ENCODE assay signal across 26 mouse cellular contexts in the genomic region with DNA sequence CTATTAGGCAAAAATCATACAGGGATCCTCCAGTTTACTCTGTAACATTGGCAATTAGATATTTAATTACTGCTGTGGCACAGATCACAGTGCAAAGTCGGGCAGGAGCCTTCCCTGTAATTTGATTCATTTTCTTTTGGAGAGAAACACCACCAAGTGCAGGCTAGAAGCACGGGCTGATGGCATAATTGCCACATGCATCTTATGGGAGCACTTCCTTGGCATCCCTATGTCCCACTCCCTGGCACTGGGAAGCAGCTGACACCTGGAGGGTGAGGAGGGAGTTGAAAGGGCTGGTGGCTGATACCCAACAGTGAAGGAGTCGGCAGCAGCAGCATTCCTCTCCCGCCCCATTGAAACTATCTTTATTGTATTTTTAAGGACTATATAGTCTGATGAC.
"Had no signal": no experiment of that assay in that cellular context is flagged by ENCODE, and none has a peak within 500 bp of the region (broad histone marks: within the 10 kb centered on the region; RNA-seq: fewer than 3 reads in every experiment).

No protein-coding gene starts in this region.

- H3K4me1 ChIP-seq: heart, embryonic 12.5 days; intestine, embryonic 15.5 days; liver, embryonic 12.5 days had no signal

- H3K36me3 ChIP-seq: heart, embryonic 12.5 days; hindbrain, embryonic 10.5 days; hindbrain, embryonic 12.5 days; intestine, embryonic 15.5 days; limb, embryonic 13.5 days; limb, embryonic 15.5 days; liver, embryonic 12.5 days had no signal

- H3K4me2 ChIP-seq: heart, embryonic 12.5 days; hindbrain, embryonic 12.5 days; hindbrain, embryonic 14.5 days; intestine, embryonic 15.5 days; limb, embryonic 13.5 days; limb, embryonic 15.5 days; liver, embryonic 12.5 days had no signal

- H3K9ac ChIP-seq: heart, embryonic 12.5 days; hindbrain, embryonic 12.5 days; hindbrain, embryonic 14.5 days; intestine, embryonic 15.5 days; limb, embryonic 13.5 days; limb, embryonic 15.5 days; liver, embryonic 12.5 days; liver, embryonic 14.5 days had no signal

- H3K27me3 ChIP-seq: heart, embryonic 12.5 days; hindbrain, embryonic 12.5 days; intestine, embryonic 15.5 days; limb, embryonic 15.5 days had no signal

- H3K27ac ChIP-seq: gastrocnemius, adult 2 months; heart, adult 2 months; hindbrain, embryonic 10.5 days; hindbrain, embryonic 12.5 days; hindbrain, embryonic 14.5 days; intestine, embryonic 15.5 days; layer of hippocampus, adult 2 months; limb, embryonic 13.5 days; limb, embryonic 15.5 days; liver, embryonic 12.5 days; liver, embryonic 14.5 days had no signal

- H3K4me3 ChIP-seq: gastrocnemius, adult 2 months; heart, adult 2 months; heart, embryonic 12.5 days; hindbrain, embryonic 10.5 days; hindbrain, embryonic 12.5 days; intestine, embryonic 15.5 days; layer of hippocampus, adult 2 months; limb, embryonic 13.5 days; limb, embryonic 15.5 days; liver, embryonic 12.5 days had no signal

- ATAC-seq: hindbrain, embryonic 16.5 days; inflammation-experienced regulatory T-cells, adult 6 months; intestine, embryonic 15.5 days; intestine, postnatal 0 days; liver, embryonic 12.5 days had no signal

- H3K9me3 ChIP-seq: heart, embryonic 12.5 days; hindbrain, embryonic 10.5 days; hindbrain, embryonic 12.5 days; intestine, embryonic 15.5 days; limb, embryonic 13.5 days; limb, embryonic 15.5 days; liver, embryonic 12.5 days had no signal

- DNase-seq: gastrocnemius, adult 2 months; gastrocnemius, postnatal 10 days; gastrocnemius, postnatal 25 days; heart, adult 2 months; heart, postnatal 10 days; heart, postnatal 4 days; kidney, adult 18-20 months; kidney, adult 8-10 months; kidney, postnatal 10 days; kidney, postnatal 25 days; kidney, postnatal 4 days; layer of hippocampus, postnatal 36 days; left cerebral cortex, postnatal 4 days had no signal
